Mouse (Mus musculus): ENCODE results near the gene Rsc1a1.

Gene Rsc1a1

GRCm38 (mm10) chr4:141685499-141685898 lies at the start of gene Rsc1a1:
TSS of gene Rsc1a1 (minus strand) at chr4:141685599.
- DNase-seq (ENCODE audit: low spot score), result no peak

GRCm38 (mm10) chr4:141735206-141735560 lies 49.8 kb upstream of the Rsc1a1 start:
- no peak for DNase-seq (ENCODE audit: low spot score)

- DNase-seq (ENCODE audit: low spot score), result peak; percentile 94
Observed at GRCm38 (mm10) chr4:141734446-141735205, 49.2 kb upstream of the Rsc1a1 start.

- DNase-seq (ENCODE audit: low spot score), result no peak
Observed at GRCm38 (mm10) chr4:141731766-141732165, 46.4 kb upstream of the Rsc1a1 start.

GRCm38 (mm10) chr4:141730401-141730800 lies 45.0 kb upstream of the Rsc1a1 start:
- no peak for DNase-seq (ENCODE audit: low spot score)

- DNase-seq (ENCODE audit: low spot score), result no peak
Observed at GRCm38 (mm10) chr4:141729266-141729665, 43.9 kb upstream of the Rsc1a1 start.

GRCm38 (mm10) chr4:141725738-141726137 lies 40.3 kb upstream of the Rsc1a1 start:
- no peak for DNase-seq (ENCODE audit: low spot score)

- DNase-seq (ENCODE audit: low spot score), result no peak
Observed at GRCm38 (mm10) chr4:141725277-141725676, 39.9 kb upstream of the Rsc1a1 start.

GRCm38 (mm10) chr4:141724594-141724993 lies 39.2 kb upstream of the Rsc1a1 start:
- DNase-seq (ENCODE audit: low spot score), result no peak

GRCm38 (mm10) chr4:141723673-141724068 lies 38.3 kb upstream of the Rsc1a1 start:
- peak; percentile 26 for DNase-seq (ENCODE audit: low spot score)

- peak; percentile 94 for DNase-seq (ENCODE audit: low spot score)
Observed at GRCm38 (mm10) chr4:141722731-141723672, 37.6 kb upstream of the Rsc1a1 start, which contains the start of gene Ddi2. TSS of gene Ddi2 (minus strand) at chr4:141723419.

- DNase-seq (ENCODE audit: low spot score), result no peak
Observed at GRCm38 (mm10) chr4:141721961-141722360, 36.6 kb upstream of the Rsc1a1 start.

- DNase-seq (ENCODE audit: low spot score), result no peak
Observed at GRCm38 (mm10) chr4:141720761-141721523, 35.5 kb upstream of the Rsc1a1 start.

- DNase-seq (ENCODE audit: low spot score), result no peak
Observed at GRCm38 (mm10) chr4:141719304-141719703, 33.9 kb upstream of the Rsc1a1 start.

- DNase-seq (ENCODE audit: low spot score), result peak; percentile 46
Observed at GRCm38 (mm10) chr4:141717633-141718032, 32.2 kb upstream of the Rsc1a1 start.

GRCm38 (mm10) chr4:141715027-141715426 lies 29.6 kb upstream of the Rsc1a1 start:
- DNase-seq (ENCODE audit: low spot score), result no peak

GRCm38 (mm10) chr4:141713598-141714142 lies 28.3 kb upstream of the Rsc1a1 start:
- DNase-seq (ENCODE audit: low spot score), result no peak

- DNase-seq (ENCODE audit: low spot score), result no peak
Observed at GRCm38 (mm10) chr4:141711250-141711649, 25.9 kb upstream of the Rsc1a1 start.

- DNase-seq (ENCODE audit: low spot score), result no peak
Observed at GRCm38 (mm10) chr4:141708971-141709370, 23.6 kb upstream of the Rsc1a1 start.

- DNase-seq (ENCODE audit: low spot score), result no peak
Observed at GRCm38 (mm10) chr4:141708005-141708404, 22.6 kb upstream of the Rsc1a1 start.

GRCm38 (mm10) chr4:141705331-141705730 lies 19.9 kb upstream of the Rsc1a1 start:
- DNase-seq (ENCODE audit: low spot score), result peak; percentile 97

GRCm38 (mm10) chr4:141704625-141705024 lies 19.2 kb upstream of the Rsc1a1 start:
- DNase-seq (ENCODE audit: low spot score), result no peak

Measured in MN1 (cell line).